Mouse (Mus musculus) G1E (cell line): Measurements from ENCODE around the gene Tmcc1.

Source experiments
- CTCF ChIP-seq: IDR thresholded peaks from 2 replicates; pipeline ENCODE4 v1.5.1; 2012; ENCODE audit warnings: low read depth, low read length, inconsistent platforms, mixed read lengths
- GATA1 ChIP-seq: IDR thresholded peaks from 2 replicates; pipeline ENCODE4 v1.6.1; 2012; ENCODE audit warnings: borderline replicate concordance, low read length, inconsistent platforms, mixed read lengths

DNA sequence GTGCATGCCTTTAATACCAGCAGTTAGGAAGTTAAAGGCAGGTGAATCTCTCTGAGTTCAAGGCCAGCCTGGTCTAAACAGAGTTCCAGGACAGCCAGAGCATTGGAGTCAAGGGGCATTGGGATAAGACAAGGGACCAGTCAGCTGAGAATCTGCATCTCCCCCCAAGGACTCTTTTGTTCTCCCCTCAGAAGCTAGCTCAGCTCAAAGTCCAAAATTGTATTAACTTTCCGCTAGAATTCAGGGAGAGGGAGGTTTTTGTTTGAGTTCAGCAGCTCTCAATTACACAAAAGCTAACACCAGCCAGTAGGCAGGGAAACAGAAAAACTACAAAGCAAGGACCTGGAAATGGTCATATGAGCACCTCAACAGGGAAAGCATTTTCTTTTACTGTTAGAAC, 129.8 kb downstream of the Tmcc1 start:
- no peak for TF ChIP-seq CTCF
- no peak for TF ChIP-seq GATA1
